Mouse (Mus musculus) lung, adult 2 months (tissue): ENCODE measurements around the gene Trf.

ENCODE experiments used
- CTCF ChIP-seq: fragments of 200-500 bp; IDR thresholded peaks from 2 replicates; pipeline ENCODE4 v1.5.1; 2011; ENCODE audit warnings: mild to moderate bottlenecking, low read length, control low read depth; ENCODE audit not compliant: insufficient read depth
- POLR2A ChIP-seq: fragments of 200-500 bp; IDR thresholded peaks from 2 replicates; pipeline ENCODE4 v1.6.1; 2011; ENCODE audit warnings: low read depth, mild to moderate bottlenecking, control low read depth, low read length, borderline replicate concordance; ENCODE audit errors: extremely low read depth

- TF ChIP-seq CTCF (no peak), POLR2A (no peak)
These were observed 75.7 kb downstream of the Trf start for GRCm38 (mm10) chr9:103154568-103154967.
